Mouse (Mus musculus) duodenum, adult 2 months (tissue): ENCODE measurements around the gene 1500011B03Rik. TPM values are rescaled to one million over a fixed set of nuclear protein-coding genes. Genes with fewer than 3 reads are reported as not detected.

Source experiments
- polyA plus RNA-seq: library from polyadenylated mRNA; depleted of rRNA; stranded (reverse); fragments of >200 nt; gene quantifications from 2 replicates; pipeline ENCODE4 v1.2.3, GENCODE M21; 2012; ENCODE audit warnings: low replicate concordance; rRNA removed

1500011B03Rik gene
- polyA plus RNA-seq, result 4.2 and 11.5 TPM in 2 replicates

GRCm38 (mm10) chr5:114822796-114823688 lies at the start of gene 1500011B03Rik:
TSS of gene 1500011B03Rik (minus strand) at chr5:114823468.

GRCm38 (mm10) chr5:114858582-114858981 lies 35.3 kb upstream of the 1500011B03Rik start, which contains the start of gene Gm9936:
TSS of gene Gm9936 (minus strand) at chr5:114858682.

GRCm38 (mm10) chr5:114853364-114853763 lies 30.1 kb upstream of the 1500011B03Rik start, which contains the start of gene 4930519G04Rik:
TSS of gene 4930519G04Rik (plus strand) at chr5:114853664.

GRCm38 (mm10) chr5:114775056-114775979 lies 48.0 kb downstream of the 1500011B03Rik start, which contains the start of gene Git2:
TSS of gene Git2 (minus strand) at chr5:114775517.

DNA sequence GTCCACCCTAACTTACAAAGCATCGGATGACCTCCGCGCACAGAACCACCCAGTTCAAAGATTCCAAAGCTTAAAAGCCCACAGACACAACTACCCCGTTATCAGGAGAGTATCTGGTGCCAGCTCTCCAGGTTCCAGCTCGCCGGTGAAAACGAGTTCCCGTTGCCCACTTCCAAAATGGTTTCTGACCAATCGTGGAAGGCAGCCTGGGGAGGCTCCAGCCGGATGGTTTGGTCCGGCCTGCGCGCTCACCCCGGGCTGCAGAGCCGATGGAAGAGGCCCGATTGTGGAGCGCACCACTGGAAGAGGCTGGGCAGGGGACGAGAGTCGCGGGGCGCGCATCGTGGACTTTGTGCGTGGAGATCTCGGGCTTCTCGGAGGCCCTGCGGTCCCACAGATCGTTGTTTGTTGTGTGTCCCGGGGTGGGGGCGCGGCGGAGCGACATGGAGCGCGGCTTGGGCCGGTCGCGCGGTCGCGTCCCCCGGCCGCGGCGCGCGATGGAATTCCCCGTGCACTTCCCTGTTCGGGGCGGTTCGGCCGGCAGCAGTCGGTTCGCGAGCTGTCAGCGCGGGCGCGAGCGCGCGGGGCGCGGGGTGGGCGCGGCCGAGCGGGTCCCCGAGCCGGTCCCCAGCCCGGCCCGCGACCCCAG lies 48.7 kb downstream of the 1500011B03Rik start, which contains the start of gene Ankrd13a:
Gene Ankrd13a, plus strand, starts transcription at position 275 of the 649 bp plus-strand sequence.

Other genes starting within 250 kb of the 1500011B03Rik start
- gene Trpv4, start 165.0 kb downstream of the 1500011B03Rik start, polyA plus RNA-seq, result 2.0 and 4.0 TPM in 2 replicates
- gene Gltp, start 132.5 kb downstream of the 1500011B03Rik start, polyA plus RNA-seq, result 141 and 243 TPM in 2 replicates
- gene Tchp, start 115.7 kb downstream of the 1500011B03Rik start, polyA plus RNA-seq, result 2.9 and 7.1 TPM in 2 replicates
- 77.4 and 78.8 TPM in 2 replicates for gene Ankrd13a, start 48.8 kb downstream of the 1500011B03Rik start, polyA plus RNA-seq
- 14.0 and 21.1 TPM in 2 replicates for gene Git2, start 48.0 kb downstream of the 1500011B03Rik start, polyA plus RNA-seq
- gene 4930519G04Rik, start 30.2 kb upstream of the 1500011B03Rik start, polyA plus RNA-seq, result not detected in 2 replicates
- gene Gm9936, start 35.2 kb upstream of the 1500011B03Rik start, polyA plus RNA-seq, result not detected in 2 replicates
- 7.4 and 29.4 TPM in 2 replicates for gene Oasl2, start 73.5 kb upstream of the 1500011B03Rik start, polyA plus RNA-seq
- 61.4 and 170 TPM in 2 replicates for gene Oasl1, start 99.8 kb upstream of the 1500011B03Rik start, polyA plus RNA-seq
- gene 2210016L21Rik, start 118.7 kb upstream of the 1500011B03Rik start, polyA plus RNA-seq, result 8.0 and 12.2 TPM in 2 replicates
- gene Hnf1a, start 147.6 kb upstream of the 1500011B03Rik start, polyA plus RNA-seq, result 27.0 and 31.0 TPM in 2 replicates
- gene Sppl3, start 187.7 kb upstream of the 1500011B03Rik start, polyA plus RNA-seq, result 55.0 and 82.5 TPM in 2 replicates